Mouse (Mus musculus) heart, adult 11 months (tissue): ENCODE measurements around the gene Irs2.

Source experiments
- DNase-seq: peaks from one replicate; pipeline ENCODE4 v3.0.0; 2022

Gene Irs2

GRCm38 (mm10) chr8:11008842-11009420 is 673 bp upstream of the Irs2 start:
- DNase-seq, result peak; percentile 100

GRCm38 (mm10) chr8:11007581-11008378 is 478 bp downstream of the Irs2 start:
- DNase-seq, result peak; percentile 95

GRCm38 (mm10) chr8:11007001-11007580 is 1.2 kb downstream of the Irs2 start:
- peak; percentile 98 for DNase-seq

- peak; percentile 93 for DNase-seq
Measured at GRCm38 (mm10) chr8:11006276-11006630, 2.0 kb downstream of the Irs2 start.

- DNase-seq, result peak; percentile 93
Measured at GRCm38 (mm10) chr8:11005460-11006275, 2.6 kb downstream of the Irs2 start.

GRCm38 (mm10) chr8:11004781-11005459 is 3.3 kb downstream of the Irs2 start:
- no peak for DNase-seq

GRCm38 (mm10) chr8:11003917-11004470 is 4.3 kb downstream of the Irs2 start:
- DNase-seq, result no peak

- DNase-seq, result no peak
Measured at GRCm38 (mm10) chr8:11003253-11003652, 5.0 kb downstream of the Irs2 start.

GRCm38 (mm10) chr8:11002816-11003215 is 5.4 kb downstream of the Irs2 start:
- no peak for DNase-seq

- DNase-seq, result peak; percentile 92
Measured at GRCm38 (mm10) chr8:11001062-11001549, 7.2 kb downstream of the Irs2 start.

- no peak for DNase-seq
Measured at GRCm38 (mm10) chr8:10999538-10999937, 8.7 kb downstream of the Irs2 start.

GRCm38 (mm10) chr8:10996247-10996646 is 12.0 kb downstream of the Irs2 start:
- no peak for DNase-seq

- peak; percentile 90 for DNase-seq
Measured at GRCm38 (mm10) chr8:10995756-10996155, 12.5 kb downstream of the Irs2 start.

GRCm38 (mm10) chr8:10994390-10994954 is 13.8 kb downstream of the Irs2 start:
- DNase-seq, result peak; percentile 89

GRCm38 (mm10) chr8:10993582-10994216 is 14.6 kb downstream of the Irs2 start:
- DNase-seq, result peak; percentile 86

GRCm38 (mm10) chr8:10992081-10992480 is 16.2 kb downstream of the Irs2 start:
- no peak for DNase-seq

GRCm38 (mm10) chr8:10991323-10991722 is 16.9 kb downstream of the Irs2 start:
- no peak for DNase-seq

GRCm38 (mm10) chr8:10990421-10991110 is 17.7 kb downstream of the Irs2 start:
- DNase-seq, result peak; percentile 90

- DNase-seq, result no peak
Measured at GRCm38 (mm10) chr8:10989946-10990345, 18.3 kb downstream of the Irs2 start.

GRCm38 (mm10) chr8:10986638-10987037 is 21.6 kb downstream of the Irs2 start:
- no peak for DNase-seq

GRCm38 (mm10) chr8:10985064-10985463 is 23.2 kb downstream of the Irs2 start:
- peak; percentile 87 for DNase-seq
